Mouse (Mus musculus): ENCODE data around the gene S1pr3.

The S1pr3 gene

DNA sequence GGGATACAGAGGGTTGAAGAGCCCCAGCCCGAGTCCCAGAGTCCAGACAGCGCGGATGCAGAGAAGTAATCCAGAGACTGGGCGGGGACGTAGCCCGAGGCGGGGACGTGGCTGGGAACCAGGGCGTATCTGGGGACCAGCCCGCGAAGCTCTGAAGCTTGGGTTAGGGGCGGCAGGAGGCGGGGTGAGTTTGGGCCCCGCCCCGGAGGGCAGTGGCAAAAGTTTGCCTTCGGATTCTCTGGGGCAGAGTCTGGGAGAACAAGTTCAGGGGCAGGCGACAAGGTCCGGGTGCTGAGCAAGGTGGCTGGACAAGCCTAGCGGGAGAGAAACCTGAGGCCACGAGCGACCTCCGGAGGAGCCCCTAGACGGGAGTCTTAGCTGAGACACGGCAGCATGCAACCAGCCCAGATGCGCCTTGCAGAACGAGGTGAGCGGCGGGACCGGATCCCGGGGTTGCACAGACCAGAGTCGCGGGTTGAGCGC lies at the start of gene S1pr3:
S1pr3 (plus strand) TSS at position 121 of the 483 bp plus-strand sequence.
- DNase-seq (ENCODE audit: extremely low spot score): peak; percentile 86

DNA sequence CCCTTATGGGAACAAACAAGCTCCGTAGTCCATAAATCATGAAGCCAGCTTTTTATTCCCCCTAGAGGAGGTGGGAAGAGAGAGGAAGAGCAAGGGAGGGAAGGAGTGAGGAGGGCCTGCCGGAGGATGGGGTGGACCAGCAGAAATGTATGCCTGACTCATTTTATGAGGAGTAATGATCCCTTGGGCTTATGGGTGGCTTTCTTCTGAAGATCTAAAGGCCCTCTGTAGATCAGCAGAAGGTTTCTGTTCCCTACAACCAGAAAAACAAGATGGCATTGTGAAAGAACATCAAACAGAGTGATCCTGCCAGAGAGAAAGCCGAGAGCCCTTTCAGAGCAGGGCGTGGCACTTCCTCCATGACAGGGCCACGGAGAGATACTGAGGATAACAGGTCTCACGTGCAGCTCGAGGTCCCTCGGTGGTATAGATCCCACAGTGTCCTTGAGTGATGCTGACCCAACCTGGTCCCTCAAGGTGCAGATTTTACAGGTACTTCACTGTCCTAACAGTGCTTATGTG lies 47.9 kb upstream of the S1pr3 start:
- DNase-seq (ENCODE audit: extremely low spot score): no peak

- no peak for DNase-seq (ENCODE audit: extremely low spot score)
These were observed 45.0 kb upstream of the S1pr3 start for GRCm38 (mm10) chr13:51363390-51363789.

GRCm38 (mm10) chr13:51363985-51364384 lies 44.5 kb upstream of the S1pr3 start:
- no peak for DNase-seq (ENCODE audit: extremely low spot score)

DNA sequence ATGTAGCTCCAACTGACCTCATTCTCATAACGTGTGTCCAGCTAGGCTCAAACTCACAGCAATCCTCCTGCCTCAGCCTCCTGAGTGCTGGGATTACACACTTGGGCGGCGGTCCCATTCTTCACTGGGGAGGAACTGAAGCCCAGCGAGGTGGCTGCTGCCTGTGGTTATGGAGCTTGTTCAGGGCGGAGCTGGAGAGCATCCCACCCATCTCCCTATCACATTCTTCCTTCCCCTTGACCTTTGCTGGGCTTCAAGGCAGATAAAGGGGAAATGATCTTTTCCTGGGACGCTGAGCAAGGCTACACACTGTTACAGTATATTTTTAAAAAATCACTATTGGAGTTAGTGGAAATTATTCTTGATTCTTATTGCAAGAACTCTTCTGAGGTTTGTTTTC lies 43.2 kb upstream of the S1pr3 start:
- DNase-seq (ENCODE audit: extremely low spot score): no peak

GRCm38 (mm10) chr13:51368346-51368745 lies 40.1 kb upstream of the S1pr3 start:
- DNase-seq (ENCODE audit: extremely low spot score): no peak

DNA sequence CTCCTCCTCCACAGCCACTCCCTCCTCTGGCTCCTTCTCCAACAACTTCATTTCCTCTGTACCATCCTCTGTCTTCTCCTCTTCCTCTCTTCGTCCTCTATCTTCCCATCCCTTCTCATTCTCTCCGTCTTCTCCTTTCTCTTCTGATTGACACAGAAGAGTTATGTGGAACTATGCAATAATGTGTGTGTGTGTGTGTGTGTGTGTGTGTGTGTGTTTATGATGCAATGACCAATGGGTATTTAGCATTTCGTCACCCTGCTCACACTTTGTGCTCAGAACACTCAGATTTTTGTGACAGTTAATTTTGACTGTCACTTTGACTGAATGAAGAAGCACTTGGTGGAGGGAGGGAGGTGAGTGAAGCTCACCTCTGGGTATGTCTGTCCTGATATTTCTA lies 39.1 kb upstream of the S1pr3 start:
- no peak for DNase-seq (ENCODE audit: extremely low spot score)

DNA sequence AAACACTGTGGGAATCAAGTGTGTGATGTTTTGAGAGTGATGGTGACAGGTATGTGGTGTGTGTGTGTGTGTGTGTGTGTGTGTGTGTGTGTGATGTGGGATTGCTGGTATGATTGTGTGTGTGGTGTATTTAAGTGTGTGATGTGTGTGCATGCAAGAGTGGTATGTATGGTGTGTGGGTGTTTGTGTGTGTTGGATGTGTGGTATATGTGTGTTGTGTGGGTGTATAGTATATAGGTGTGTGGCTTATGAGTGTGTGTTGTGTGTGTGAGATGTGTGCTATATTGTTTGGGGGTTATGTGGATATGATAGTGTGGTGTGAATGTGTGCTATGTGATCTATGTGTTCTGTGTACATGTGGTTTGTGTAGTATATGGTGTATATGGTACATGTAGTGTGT lies 35.4 kb upstream of the S1pr3 start:
- DNase-seq (ENCODE audit: extremely low spot score): no peak

DNA sequence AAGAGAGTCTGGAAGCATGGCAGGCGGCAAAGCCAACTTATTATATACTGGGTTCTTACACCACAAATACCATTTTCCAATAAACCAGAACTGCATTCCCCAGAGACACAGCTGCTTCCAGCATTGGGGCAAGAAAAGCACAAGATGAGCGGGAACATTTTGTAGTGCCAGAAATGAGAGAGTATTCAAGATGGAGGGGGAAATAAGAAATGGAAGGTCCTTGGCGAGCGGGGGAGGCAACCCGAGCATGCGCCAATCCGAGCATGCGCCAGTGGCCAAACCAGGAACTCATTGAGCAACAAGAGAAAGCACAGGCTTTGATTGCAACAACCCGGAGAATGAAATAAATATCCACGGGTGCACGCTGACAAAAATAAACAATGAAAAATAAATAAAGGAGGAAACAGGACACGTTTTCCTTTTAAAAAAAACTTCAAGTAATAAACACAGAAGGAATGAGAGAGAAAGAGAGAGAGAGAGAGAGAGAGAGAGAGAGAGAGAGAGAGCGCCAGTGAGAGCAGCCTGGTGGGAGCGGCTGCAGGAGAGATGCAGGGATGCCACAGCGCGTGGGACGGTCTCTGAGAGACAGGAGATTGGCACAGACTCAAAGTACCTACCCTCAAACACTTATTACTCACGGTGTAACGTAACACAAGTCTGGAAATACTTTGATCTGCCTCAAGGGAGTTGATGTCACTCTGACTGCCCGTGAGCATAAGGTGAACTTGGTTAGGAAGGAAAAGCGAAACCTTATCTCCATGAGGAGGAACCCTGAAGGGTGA lies 34.2 kb upstream of the S1pr3 start:
- DNase-seq (ENCODE audit: extremely low spot score): no peak

- peak; percentile 53 for DNase-seq (ENCODE audit: extremely low spot score)
These were observed 30.3 kb upstream of the S1pr3 start for GRCm38 (mm10) chr13:51378126-51378525.

GRCm38 (mm10) chr13:51379596-51379995 lies 28.8 kb upstream of the S1pr3 start:
- peak; percentile 83 for DNase-seq (ENCODE audit: extremely low spot score)

DNA sequence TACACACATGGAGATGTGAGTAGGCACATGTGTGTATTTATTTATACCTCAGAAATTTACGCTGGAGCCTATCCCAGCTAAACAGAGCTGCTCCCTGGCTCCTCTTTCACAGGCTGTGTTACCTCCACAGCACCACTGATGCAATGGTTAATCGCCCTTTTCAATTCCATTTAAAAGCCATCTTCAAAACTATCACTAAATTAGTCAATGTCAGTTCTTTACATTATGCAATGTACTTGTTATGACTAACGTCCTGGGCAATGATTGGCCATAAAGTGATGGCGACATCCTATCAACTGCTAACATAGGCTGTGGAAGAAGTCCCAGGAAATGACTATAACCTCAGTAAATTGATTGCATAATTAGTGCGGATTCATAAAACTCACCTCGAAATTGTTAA lies 26.9 kb upstream of the S1pr3 start:
- no peak for DNase-seq (ENCODE audit: extremely low spot score)

- DNase-seq (ENCODE audit: extremely low spot score): no peak
These were observed 23.5 kb upstream of the S1pr3 start for GRCm38 (mm10) chr13:51384899-51385298.

DNA sequence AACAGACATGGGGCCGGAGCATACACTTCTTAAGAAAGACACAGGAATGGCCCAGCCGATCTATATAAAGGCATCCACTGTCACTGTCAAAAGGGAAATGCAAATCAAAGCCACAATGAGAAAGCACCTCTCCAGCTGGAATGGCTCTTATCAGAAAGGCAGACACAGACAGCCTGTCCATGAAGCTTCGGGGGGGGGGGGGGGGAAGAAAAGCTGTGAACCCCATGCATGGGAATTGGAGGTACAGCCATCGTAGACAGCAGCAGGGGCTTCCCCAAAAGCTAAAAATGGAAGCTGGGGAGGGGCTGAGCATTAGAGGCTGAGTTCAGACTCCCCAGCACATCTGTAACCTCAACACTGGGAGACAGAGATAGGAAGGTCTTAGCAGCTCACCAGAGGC lies 20.5 kb upstream of the S1pr3 start:
- no peak for DNase-seq (ENCODE audit: extremely low spot score)

GRCm38 (mm10) chr13:51390398-51390797 lies 18.0 kb upstream of the S1pr3 start:
- no peak for DNase-seq (ENCODE audit: extremely low spot score)

DNA sequence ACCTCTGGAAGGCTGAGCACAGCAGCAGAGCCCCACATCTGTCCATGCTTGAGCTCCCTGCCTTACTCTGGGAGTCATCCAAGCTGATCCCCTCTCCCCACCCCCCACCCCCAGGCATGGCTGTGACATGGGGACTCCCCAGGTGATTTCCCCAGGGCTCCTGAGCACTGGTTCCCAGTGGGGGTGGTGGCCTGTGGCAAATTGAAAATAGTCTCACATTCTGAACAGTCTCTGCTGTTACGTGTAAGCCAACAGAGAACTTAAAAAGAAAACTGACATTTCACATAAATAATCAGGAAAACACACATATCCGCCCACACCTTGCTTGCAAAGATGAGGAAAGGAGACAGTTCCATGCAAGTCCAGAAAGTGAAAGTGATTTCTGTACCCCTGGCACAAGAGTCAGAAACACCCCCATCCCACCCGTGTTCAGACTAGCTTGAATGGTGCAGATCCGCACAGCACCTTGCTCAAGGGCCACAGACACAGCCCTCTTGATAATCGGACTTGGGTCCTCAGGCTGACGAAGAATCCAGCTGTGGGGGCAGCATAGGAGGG lies 17.0 kb upstream of the S1pr3 start:
- DNase-seq (ENCODE audit: extremely low spot score): no peak

GRCm38 (mm10) chr13:51392256-51392655 lies 16.2 kb upstream of the S1pr3 start:
- no peak for DNase-seq (ENCODE audit: extremely low spot score)

GRCm38 (mm10) chr13:51397861-51398260 lies 10.6 kb upstream of the S1pr3 start:
- no peak for DNase-seq (ENCODE audit: extremely low spot score)

- no peak for DNase-seq (ENCODE audit: extremely low spot score)
These were observed 8.9 kb upstream of the S1pr3 start for GRCm38 (mm10) chr13:51399562-51399961.

DNA sequence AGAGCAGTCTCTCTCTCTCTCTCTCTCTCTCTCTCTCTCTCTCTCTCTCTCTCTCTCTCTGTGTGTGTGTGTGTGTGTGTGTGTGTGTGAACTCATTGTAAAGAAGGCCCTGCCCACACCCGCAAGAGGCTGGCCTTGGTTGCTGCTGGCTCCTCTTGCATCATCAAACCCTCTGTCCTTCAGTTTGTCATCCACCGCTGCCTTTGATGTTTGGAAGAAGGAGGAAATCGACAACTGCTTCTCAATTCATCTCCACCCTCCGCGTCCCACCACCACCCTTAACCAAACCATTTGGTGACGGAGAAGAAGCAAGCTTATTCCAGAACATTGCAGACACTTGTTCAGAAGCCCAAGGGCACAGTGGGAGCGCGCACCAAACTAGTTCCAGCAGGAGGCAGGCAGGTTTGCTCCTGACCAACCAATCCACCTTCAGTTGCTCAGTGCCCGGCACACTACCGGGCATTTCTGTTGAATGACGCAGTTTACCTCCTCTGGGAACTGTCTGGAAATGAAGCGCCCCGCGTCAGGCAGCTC lies 8.2 kb upstream of the S1pr3 start:
- DNase-seq (ENCODE audit: extremely low spot score): peak; percentile 22

DNA sequence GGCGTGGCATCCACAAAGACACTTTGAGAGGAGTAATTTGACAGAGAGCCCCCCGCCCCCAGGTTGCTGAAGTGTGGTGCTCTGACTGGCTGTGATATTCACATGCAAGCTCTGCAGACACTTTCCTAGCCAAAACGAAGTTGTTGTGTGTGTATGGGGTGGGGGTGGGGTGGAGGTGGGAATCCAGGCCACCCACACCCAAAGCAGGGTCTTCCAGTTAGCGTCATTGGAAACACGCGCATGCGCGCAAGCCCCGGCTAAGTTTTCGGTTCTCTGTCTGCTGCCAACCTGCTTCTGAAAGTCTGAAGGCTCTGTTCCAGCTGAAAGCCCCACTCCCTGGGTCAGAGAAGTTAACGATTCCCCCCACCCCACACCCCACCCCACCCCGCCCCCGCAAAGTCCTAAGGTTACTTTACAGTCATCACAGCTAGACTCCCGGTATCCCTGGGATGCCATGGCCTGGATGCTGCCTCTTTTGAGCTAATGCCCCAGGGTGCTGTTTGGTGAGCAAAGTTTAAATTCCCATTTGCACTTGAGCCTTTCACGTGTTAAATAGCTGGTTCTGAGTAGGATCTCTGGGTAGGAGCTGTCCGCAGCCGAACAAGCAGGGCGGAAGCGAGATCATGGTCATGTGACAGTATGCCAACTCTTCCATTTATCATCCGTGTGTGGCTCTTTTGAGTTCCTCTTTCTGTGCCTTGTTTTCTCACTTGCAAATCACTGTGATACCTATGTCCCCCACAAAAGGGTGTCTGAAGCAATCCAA lies 7.5 kb upstream of the S1pr3 start:
- peak; percentile 49 for DNase-seq (ENCODE audit: extremely low spot score)

GRCm38 (mm10) chr13:51404566-51404965 lies 3.9 kb upstream of the S1pr3 start:
- DNase-seq (ENCODE audit: extremely low spot score): no peak
